Mouse (Mus musculus) hindbrain, embryonic 15.5 days (tissue): ENCODE data around the gene Cntn5. TPM values are rescaled to one million over a fixed set of nuclear protein-coding genes. Genes with fewer than 3 reads are reported as not detected.

Experiments
- ATAC-seq: fragments of 200-750 bp; cut with Nextera tagmentation; 2 replicates; pipeline ENCODE4 v1.8.0; 2017; ENCODE audit warnings: low read depth, moderate number of reproducible peaks, moderate TSS enrichment; ENCODE audit not compliant: low FRiP score
- H3K27ac ChIP-seq: fragments of 300-500 bp; sonication (generic); replicated peaks from 2 replicates; pipeline ENCODE4 v1.5.1; 2015; ENCODE audit warnings: mild to moderate bottlenecking, inconsistent platforms
- H3K27me3 ChIP-seq: fragments of 300-500 bp; sonication (generic); 2 replicates; pipeline ENCODE4 v1.6.1; 2015; ENCODE audit warnings: control low read depth, inconsistent platforms
- H3K36me3 ChIP-seq: fragments of 300-500 bp; sonication (generic); 2 replicates; pipeline ENCODE4 v1.6.1; 2015; ENCODE audit warnings: control low read depth, inconsistent platforms
- H3K4me1 ChIP-seq: fragments of 300-500 bp; sonication (generic); replicated peaks from 2 replicates; pipeline ENCODE4 v1.6.1; 2015; ENCODE audit warnings: control low read depth, inconsistent platforms
- H3K4me2 ChIP-seq: fragments of 300-500 bp; sonication (generic); 2 replicates; pipeline ENCODE4 v1.6.1; 2015; ENCODE audit warnings: moderate library complexity, mild to moderate bottlenecking, inconsistent platforms
- H3K4me3 ChIP-seq: fragments of 300-500 bp; sonication (generic); 2 replicates; pipeline ENCODE4 v1.5.1; 2015; ENCODE audit warnings: mild to moderate bottlenecking, inconsistent platforms
- H3K9ac ChIP-seq: fragments of 300-500 bp; sonication (generic); 2 replicates; pipeline ENCODE4 v1.6.1; 2015; ENCODE audit warnings: inconsistent platforms
- H3K9me3 ChIP-seq: fragments of 300-500 bp; sonication (generic); 2 replicates; pipeline ENCODE4 v1.6.1; 2016; ENCODE audit warnings: control low read depth, inconsistent platforms
- WGBS: fragments of 180-500 bp; shearing (Covaris S2); methylation state at CpG from one replicate; pipeline ENCODE4 v1.1.7; 2015; 5-methylcytosine and 5-hydroxymethylcytosine counted together
- polyA plus RNA-seq: library from polyadenylated mRNA; unstranded; fragments of >200 nt; fragmentation: Nextera tagmentation; extraction: Ambion mirVana; gene quantifications from 2 replicates; pipeline ENCODE4 v1.2.1, GENCODE M21; 2015

Gene Cntn5
- polyA plus RNA-seq = 16.0 and 22.5 TPM in 2 replicates

- ATAC-seq = peak; percentile 94
- H3K4me2 ChIP-seq = peak within 1 kb of the TSS; percentile 71
- no peaks in the 10 kb centered on the region for H3K27me3 ChIP-seq
- H3K36me3 ChIP-seq = no peaks in the 10 kb centered on the region
- H3K27ac ChIP-seq = peak within 1 kb of the TSS; percentile 71
- H3K9me3 ChIP-seq = no peaks in the 10 kb centered on the region
- H3K9ac ChIP-seq = peak within 1 kb of the TSS; percentile 59
- H3K4me3 ChIP-seq = peak within 1 kb of the TSS; percentile 55
- H3K4me1 ChIP-seq = peaks cover 15% of the 10 kb centered on the region
- WGBS = 2% methylated on average over 28 of the region's 28 CpGs
Observed at GRCm38 (mm10) chr9:10904616-10905363, at the start of gene Cntn5. Cntn5 (minus strand) TSS chr9:10904775.

- H3K27me3 ChIP-seq = no peaks in the 10 kb centered on the region
Observed at GRCm38 (mm10) chr9:10950470-10950869, 45.9 kb upstream of the Cntn5 start.

GRCm38 (mm10) chr9:10909573-10909972 is 5.0 kb upstream of the Cntn5 start:
- H3K9me3 ChIP-seq = no peaks in the 10 kb centered on the region
- H3K4me3 ChIP-seq = no peak overlapping the region
- no peak overlapping the region for H3K9ac ChIP-seq
- no peaks in the 10 kb centered on the region for H3K36me3 ChIP-seq
- no peaks in the 10 kb centered on the region for H3K27me3 ChIP-seq
- peaks cover 16% of the 10 kb centered on the region for H3K4me1 ChIP-seq
- ATAC-seq = no peak
- WGBS = 17% methylated on average over 5 of the region's 5 CpGs
- no peak overlapping the region for H3K4me2 ChIP-seq
- 0 out of 2 replicates have a peak overlapping the region, but pooled peaks have one; percentile 26 for H3K27ac ChIP-seq

More at GRCm38 (mm10) chr9:10950470-10950869, 45.9 kb upstream of the Cntn5 start:
- no peaks in the 10 kb centered on the region for H3K4me1 ChIP-seq
- H3K4me3 ChIP-seq = no peak overlapping the region
- no peak overlapping the region for H3K4me2 ChIP-seq
- H3K9ac ChIP-seq = no peak overlapping the region
- ATAC-seq = no peak
- H3K36me3 ChIP-seq = no peaks in the 10 kb centered on the region
- no peak overlapping the region for H3K27ac ChIP-seq
- H3K9me3 ChIP-seq = no peaks in the 10 kb centered on the region

GRCm38 (mm10) chr9:10905696-10906095 is 1.1 kb upstream of the Cntn5 start:
- Histone ChIP-seq H3K36me3 (no peaks in the 10 kb centered on the region), H3K9ac (no peak overlapping the region), H3K27ac (peak overlapping the region; percentile 49; the same call in 1 of the 2 replicates), H3K4me3 (no peak overlapping the region), H3K9me3 (no peaks in the 10 kb centered on the region), H3K4me1 (peaks cover 17% of the 10 kb centered on the region), H3K4me2 (peak overlapping the region; percentile 71), H3K27me3 (no peaks in the 10 kb centered on the region)
- WGBS = 46% methylated on average over 9 of the region's 9 CpGs
- ATAC-seq = peak; percentile 29; the same call in 1 of the 2 replicates

GRCm38 (mm10) chr9:10879758-10880157 is 24.8 kb downstream of the Cntn5 start:
- Histone ChIP-seq H3K4me2 (no peak overlapping the region), H3K36me3 (no peaks in the 10 kb centered on the region), H3K27ac (no peak overlapping the region), H3K4me3 (no peak overlapping the region), H3K9ac (no peak overlapping the region), H3K4me1 (no peaks in the 10 kb centered on the region), H3K9me3 (no peaks in the 10 kb centered on the region), H3K27me3 (no peaks in the 10 kb centered on the region)
- 61% methylated on average over 1 of the region's 1 CpGs for WGBS
- ATAC-seq = no peak

- ATAC-seq = no peak
- H3K36me3 ChIP-seq = no peaks in the 10 kb centered on the region
- no peaks in the 10 kb centered on the region for H3K4me1 ChIP-seq
Observed at GRCm38 (mm10) chr9:10873881-10874280, 30.7 kb downstream of the Cntn5 start.

GRCm38 (mm10) chr9:10856204-10856892 is 48.2 kb downstream of the Cntn5 start:
- H3K4me1 ChIP-seq = no peaks in the 10 kb centered on the region
- H3K4me3 ChIP-seq = no peak overlapping the region
- no peak overlapping the region for H3K27ac ChIP-seq
- no peak overlapping the region for H3K9ac ChIP-seq
- no peaks in the 10 kb centered on the region for H3K27me3 ChIP-seq
- no peaks in the 10 kb centered on the region for H3K9me3 ChIP-seq
- ATAC-seq = no peak
- H3K4me2 ChIP-seq = no peak overlapping the region
- 68% methylated on average over 3 of the region's 3 CpGs for WGBS
- no peaks in the 10 kb centered on the region for H3K36me3 ChIP-seq

More at GRCm38 (mm10) chr9:10873881-10874280, 30.7 kb downstream of the Cntn5 start:
- Histone ChIP-seq H3K27me3 (no peaks in the 10 kb centered on the region), H3K9ac (no peak overlapping the region), H3K27ac (no peak overlapping the region), H3K4me3 (no peak overlapping the region), H3K9me3 (no peaks in the 10 kb centered on the region), H3K4me2 (no peak overlapping the region)
- WGBS = 84% methylated on average over 3 of the region's 3 CpGs

GRCm38 (mm10) chr9:10816711-10817110 is 87.9 kb downstream of the Cntn5 start:
- no peak for ATAC-seq
- Histone ChIP-seq H3K4me1 (no peaks in the 10 kb centered on the region), H3K4me3 (no peak overlapping the region), H3K9me3 (no peaks in the 10 kb centered on the region), H3K4me2 (no peak overlapping the region), H3K9ac (no peak overlapping the region), H3K27me3 (no peaks in the 10 kb centered on the region), H3K36me3 (no peaks in the 10 kb centered on the region), H3K27ac (no peak overlapping the region)
- WGBS = 88% methylated on average over 1 of the region's 1 CpGs

GRCm38 (mm10) chr9:10797158-10797557 is 107.4 kb downstream of the Cntn5 start:
- 57% methylated on average over 1 of the region's 1 CpGs for WGBS
- no peaks in the 10 kb centered on the region for H3K36me3 ChIP-seq
- no peaks in the 10 kb centered on the region for H3K27me3 ChIP-seq
- no peak for ATAC-seq
- no peak overlapping the region for H3K27ac ChIP-seq
- no peak overlapping the region for H3K4me2 ChIP-seq
- H3K4me3 ChIP-seq = no peak overlapping the region
- H3K4me1 ChIP-seq = no peaks in the 10 kb centered on the region
- H3K9ac ChIP-seq = no peak overlapping the region
- no peaks in the 10 kb centered on the region for H3K9me3 ChIP-seq

GRCm38 (mm10) chr9:10795102-10795501 is 109.5 kb downstream of the Cntn5 start:
- ATAC-seq = no peak
- 58% methylated on average over 2 of the region's 2 CpGs for WGBS

GRCm38 (mm10) chr9:10731878-10732277 is 172.7 kb downstream of the Cntn5 start:
- Histone ChIP-seq H3K36me3 (no peaks in the 10 kb centered on the region), H3K9me3 (no peaks in the 10 kb centered on the region), H3K4me2 (no peak overlapping the region), H3K4me3 (no peak overlapping the region), H3K9ac (no peak overlapping the region), H3K27me3 (no peaks in the 10 kb centered on the region), H3K4me1 (no peaks in the 10 kb centered on the region), H3K27ac (no peak overlapping the region)
- ATAC-seq = no peak
- WGBS = 92% methylated on average over 2 of the region's 2 CpGs

More at GRCm38 (mm10) chr9:10795102-10795501, 109.5 kb downstream of the Cntn5 start:
- Histone ChIP-seq H3K9ac (no peak overlapping the region), H3K9me3 (no peaks in the 10 kb centered on the region), H3K36me3 (no peaks in the 10 kb centered on the region), H3K27ac (no peak overlapping the region), H3K4me1 (no peaks in the 10 kb centered on the region), H3K4me2 (no peak overlapping the region), H3K27me3 (no peaks in the 10 kb centered on the region), H3K4me3 (no peak overlapping the region)

- Histone ChIP-seq H3K27me3 (no peaks in the 10 kb centered on the region), H3K27ac (no peak overlapping the region), H3K36me3 (no peaks in the 10 kb centered on the region), H3K4me2 (no peak overlapping the region), H3K4me1 (no peaks in the 10 kb centered on the region), H3K9ac (no peak overlapping the region), H3K9me3 (no peaks in the 10 kb centered on the region), H3K4me3 (no peak overlapping the region)
- ATAC-seq = no peak
- WGBS = 81% methylated on average over 2 of the region's 2 CpGs
Observed at GRCm38 (mm10) chr9:10724191-10724590, 180.4 kb downstream of the Cntn5 start.
